Mouse (Mus musculus) T-cell, adult 2 months (primary cell): ENCODE measurements around the gene Dlg2.

Experiments used
- DNase-seq: peaks from one replicate; pipeline ENCODE4 v3.0.0; 2022; ENCODE audit warnings: low spot score

The Dlg2 gene

DNA sequence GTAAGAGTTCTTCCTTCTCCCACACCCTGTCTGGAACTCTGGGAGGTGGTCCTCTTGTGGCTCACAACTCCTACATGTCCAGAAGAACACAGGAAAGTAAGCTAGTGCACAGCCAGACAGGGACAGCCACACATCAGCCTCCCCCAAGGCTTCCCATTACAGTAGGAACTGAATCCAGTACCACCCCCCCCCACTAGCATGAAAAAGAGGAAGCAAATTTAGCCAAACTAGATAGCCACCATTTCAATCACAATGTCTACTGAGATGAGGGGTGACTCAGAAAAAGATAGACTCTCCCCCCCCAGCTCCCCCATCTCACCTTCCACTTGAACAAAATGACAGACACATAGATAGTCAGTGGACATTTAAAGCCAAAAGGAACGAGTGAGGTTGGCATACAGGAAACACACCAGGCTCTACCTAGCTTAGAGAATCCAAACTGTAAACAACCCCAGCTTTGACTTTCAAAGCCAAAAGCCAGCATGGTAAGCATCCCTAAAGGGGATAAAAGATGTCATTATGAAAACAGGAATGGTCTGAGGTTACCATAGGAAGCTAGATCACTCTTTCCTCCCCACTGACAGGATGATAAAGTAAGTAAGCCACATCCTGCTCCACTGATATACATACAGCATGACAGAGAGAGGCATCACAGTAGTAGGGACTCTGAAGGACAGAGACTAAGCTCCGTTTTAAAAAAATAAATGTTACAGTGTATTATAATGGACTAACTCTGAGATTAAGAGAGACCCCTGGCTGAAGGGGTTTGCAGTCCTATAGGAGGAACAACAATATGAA, 1986.8 kb downstream of the Dlg2 start:
- no peak for DNase-seq

DNA sequence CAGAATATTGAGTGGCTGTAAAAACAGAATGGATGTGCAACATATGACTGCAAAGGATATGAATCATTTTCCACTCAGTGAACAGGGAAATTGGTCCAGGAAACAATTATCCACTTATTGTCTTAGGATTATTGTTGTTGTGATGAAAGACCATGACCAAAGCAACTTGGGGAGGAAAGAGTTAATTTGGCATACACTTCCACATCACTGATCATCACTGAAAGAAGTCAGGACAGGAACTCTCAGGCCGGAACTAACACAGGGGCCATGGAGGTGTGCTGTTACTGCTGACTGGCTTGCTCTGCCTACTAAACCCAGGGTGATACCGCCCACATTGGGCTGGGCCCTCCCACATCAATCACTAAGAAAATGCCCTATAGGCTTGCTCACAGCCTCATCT, 1987.8 kb downstream of the Dlg2 start:
- no peak for DNase-seq

DNA sequence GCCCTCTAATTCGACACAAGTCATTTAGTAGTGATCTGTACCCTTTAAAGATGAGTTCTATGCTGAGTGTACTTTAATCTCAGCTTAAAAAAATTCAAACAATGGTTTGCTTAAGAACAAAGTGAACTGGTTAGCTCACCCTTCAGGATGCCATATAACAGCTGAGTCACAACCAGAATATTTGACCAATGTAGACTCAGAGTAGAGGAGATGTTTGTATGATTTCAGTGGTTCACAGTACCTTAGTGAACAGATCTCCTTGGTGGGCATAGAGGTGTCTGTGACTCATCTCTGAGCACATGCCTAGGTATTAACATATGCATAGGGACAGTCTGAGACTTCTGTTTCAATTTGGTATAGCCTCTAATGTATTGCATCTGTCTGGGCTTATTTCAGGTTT, 2002.7 kb downstream of the Dlg2 start:
- no peak for DNase-seq

DNA sequence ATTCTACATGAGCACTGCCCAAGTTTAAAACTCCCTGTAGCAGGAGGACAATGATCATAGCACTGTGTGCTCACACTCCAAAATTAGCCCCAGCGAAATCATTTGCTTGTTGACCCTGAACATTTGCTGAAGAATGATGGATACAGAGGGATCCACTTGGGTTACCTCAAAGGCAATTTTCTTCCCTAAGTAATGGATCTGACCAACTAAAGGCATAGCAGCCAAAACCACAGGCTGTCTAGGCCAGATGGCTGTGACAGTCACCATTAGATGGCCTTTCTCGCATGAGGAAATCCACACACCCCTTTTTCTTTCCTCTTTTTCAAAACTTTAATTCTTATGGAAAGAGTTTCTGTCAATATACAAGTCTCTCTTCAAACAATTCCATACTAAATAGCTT, 2003.3 kb downstream of the Dlg2 start:
- no peak for DNase-seq

DNA sequence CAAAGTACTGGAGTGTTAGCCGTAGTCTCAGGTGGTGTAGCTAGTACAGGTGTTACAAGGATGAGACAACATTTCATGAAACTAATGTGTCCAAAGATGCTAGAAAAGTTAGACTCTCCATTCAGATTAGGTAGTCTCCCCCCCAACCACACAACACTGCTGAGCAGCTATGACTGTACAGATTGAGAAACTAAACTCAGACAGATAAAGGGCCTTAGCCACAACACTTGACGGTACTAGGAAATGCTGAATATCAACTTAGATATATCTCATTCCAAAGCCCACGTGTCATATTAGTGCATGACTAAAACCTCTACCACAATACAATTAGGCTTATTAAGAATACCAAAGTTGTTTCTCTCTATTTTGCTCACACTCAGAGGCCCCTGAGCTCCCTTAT, 2006.9 kb downstream of the Dlg2 start:
- no peak for DNase-seq

DNA sequence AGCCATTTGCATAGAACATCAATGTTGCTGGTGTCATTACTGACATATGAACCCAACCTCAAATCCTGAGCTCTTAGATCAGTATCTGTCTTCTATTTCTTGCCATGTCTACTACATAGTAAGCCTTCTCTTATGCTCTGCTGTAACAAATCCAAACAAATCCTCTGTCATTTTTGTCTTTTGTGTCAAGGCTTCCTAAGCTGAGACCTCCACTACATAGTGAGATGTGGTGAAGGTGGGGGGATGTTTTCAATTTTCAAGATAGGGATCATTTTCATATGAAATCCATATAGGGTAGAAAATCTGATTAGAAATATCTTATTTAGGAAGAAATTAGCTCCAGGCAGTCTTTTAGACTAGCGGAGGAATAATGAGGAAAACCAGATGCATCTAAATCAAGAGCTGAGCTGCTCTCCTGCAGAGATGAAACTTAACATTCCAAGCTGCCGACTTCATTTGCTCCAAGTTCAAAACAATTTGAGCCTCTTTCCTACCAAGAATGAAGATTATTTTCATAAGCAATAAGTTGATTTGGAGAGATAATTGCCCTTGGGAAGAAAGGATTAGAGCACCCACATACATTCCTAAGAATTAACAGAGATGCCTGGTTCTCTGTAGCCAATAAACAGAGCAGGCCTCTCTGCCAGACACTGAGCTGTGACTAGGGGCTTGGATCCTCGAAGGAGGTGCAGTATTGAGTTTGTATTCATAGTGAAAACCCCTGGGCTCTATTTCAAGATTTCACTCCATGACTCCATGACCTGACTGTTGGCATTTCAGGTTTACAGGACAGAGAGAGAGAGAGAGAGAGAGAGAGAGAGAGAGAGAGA, 2009.6 kb downstream of the Dlg2 start:
- DNase-seq, result no peak

DNA sequence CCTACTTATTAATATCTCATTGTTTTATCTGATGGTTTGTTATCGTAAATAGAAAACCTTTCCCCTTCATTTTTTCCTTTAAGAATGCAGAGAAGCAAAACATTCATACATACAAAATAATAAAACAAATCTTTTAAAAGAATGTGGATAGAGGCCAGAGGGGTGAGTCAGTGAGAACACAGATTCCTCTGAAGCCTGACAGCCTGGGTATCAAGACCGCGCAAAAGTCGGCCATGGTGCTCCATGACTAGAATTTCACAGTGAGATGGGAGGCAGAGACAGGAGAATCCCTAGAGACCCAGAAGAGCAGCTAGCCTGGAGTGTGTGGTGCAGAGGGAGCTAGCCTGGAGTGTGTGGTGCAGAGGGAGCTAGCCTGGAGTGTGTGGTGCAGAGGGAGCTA, 2010.4 kb downstream of the Dlg2 start:
- no peak for DNase-seq

DNA sequence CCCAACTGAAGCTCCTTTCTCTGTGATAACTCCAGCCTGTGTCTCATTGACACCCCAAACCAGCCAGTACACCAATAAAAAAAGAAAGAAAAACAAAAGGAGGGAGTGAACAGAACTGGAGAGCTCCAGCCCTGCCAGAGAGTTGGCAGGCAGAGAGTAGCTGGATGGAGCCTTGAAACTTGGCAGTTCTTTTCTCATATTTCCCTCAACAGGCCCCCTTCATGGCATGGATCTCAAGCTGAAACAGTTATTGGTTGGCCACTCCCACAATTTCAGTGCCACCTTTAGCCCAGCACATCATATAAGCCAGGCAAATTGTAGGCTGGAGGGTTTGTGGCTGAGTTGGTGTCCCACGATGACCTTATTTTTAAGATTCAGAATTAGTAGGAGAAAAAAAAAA, 2015.8 kb downstream of the Dlg2 start:
- DNase-seq, result no peak

DNA sequence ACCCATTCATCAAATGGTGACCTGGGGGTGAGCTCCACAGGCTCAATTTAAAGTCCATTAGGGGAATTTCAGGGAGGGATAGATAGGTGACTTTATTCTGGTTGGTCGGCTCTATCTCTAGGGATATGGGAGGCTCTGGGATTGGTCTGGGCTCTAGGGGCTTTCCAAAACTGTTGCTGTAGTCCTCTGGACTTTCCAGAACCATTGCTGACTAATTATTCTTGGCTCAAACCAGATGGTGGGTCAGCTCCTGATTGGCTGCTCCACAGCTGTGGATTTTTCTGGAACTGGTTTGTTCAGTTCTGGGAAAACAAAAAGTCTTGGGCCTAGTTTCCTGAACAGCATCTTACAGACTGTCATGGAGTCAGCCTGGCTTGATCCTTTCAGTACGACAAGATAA, 2017.0 kb downstream of the Dlg2 start:
- DNase-seq, result no peak
